Mouse (Mus musculus) CH12.LX (cell line): ENCODE results near the gene Dgkq. TPM values are rescaled to one million over a fixed set of nuclear protein-coding genes. Genes with fewer than 3 reads are reported as not detected.

Experiments
- DNase-seq: peaks from one replicate; pipeline ENCODE4 v3.0.0-alpha.2; 2013; ENCODE audit errors: extremely low read depth
- H3K27ac ChIP-seq: 2 replicates; pipeline ENCODE4 v1.5.1; 2012; ENCODE audit warnings: low read depth, mild to moderate bottlenecking, control low read depth, moderate library complexity; ENCODE audit not compliant: insufficient read depth
- H3K27me3 ChIP-seq: replicated peaks from 2 replicates; pipeline ENCODE3; 2012; ENCODE audit warnings: inconsistent platforms
- H3K36me3 ChIP-seq, 2 experiments: replicated peaks in 1 of 2; 2 replicates each; pipeline versions ENCODE3 to v1.6.1; 2012; ENCODE audit warnings: inconsistent platforms in 1 of 2, low read length in 1 of 2, mild to moderate bottlenecking in 1 of 2, mixed read lengths in 1 of 2, moderate library complexity in 1 of 2; ENCODE audit not compliant: control insufficient read depth in 1 of 2, insufficient read depth in 1 of 2
- H3K4me1 ChIP-seq, 2 experiments: 2 replicates each; pipeline ENCODE4 v1.6.1; 2012; ENCODE audit warnings: inconsistent platforms in 1 of 2, moderate library complexity in 1 of 2; ENCODE audit not compliant: insufficient read depth in 2 of 2, control insufficient read depth in 1 of 2
- H3K4me2 ChIP-seq: 2 replicates; pipeline ENCODE4 v1.6.1; 2012; ENCODE audit warnings: low read depth, mild to moderate bottlenecking, control low read depth; ENCODE audit not compliant: poor library complexity, insufficient read depth, severe bottlenecking
- H3K4me3 ChIP-seq, 3 experiments: fragments of 150-350 bp in 1 of 3; sonication (generic) in 1 of 3; replicated peaks in 1 of 3; 2 replicates each; pipeline versions ENCODE3 to v1.5.1; 2011 to 2012; ENCODE audit warnings: low read depth in 2 of 3, low read length in 2 of 3, mild to moderate bottlenecking in 2 of 3, moderate library complexity in 2 of 3, control low read depth in 1 of 3, improper control_type of control experiment in 1 of 3, inconsistent platforms in 1 of 3, mixed read lengths in 1 of 3; ENCODE audit not compliant: poor library complexity in 1 of 3
- H3K79me2 ChIP-seq: replicated peaks from 2 replicates; pipeline ENCODE4 v1.6.1; 2012; ENCODE audit warnings: mild to moderate bottlenecking, moderate library complexity; ENCODE audit not compliant: control insufficient read depth, poor library complexity, insufficient read depth, severe bottlenecking; ENCODE audit errors: extremely low read depth
- H3K9ac ChIP-seq: 2 replicates; pipeline ENCODE4 v1.6.1; 2012; ENCODE audit warnings: low read depth, mild to moderate bottlenecking, control low read depth, moderate library complexity; ENCODE audit not compliant: insufficient read depth
- H3K9me3 ChIP-seq: replicated peaks from 2 replicates; pipeline ENCODE3; 2012; ENCODE audit warnings: low read length, inconsistent platforms, mixed read lengths
- CHD1 ChIP-seq: IDR thresholded peaks from 2 replicates; pipeline ENCODE4 v1.6.1; 2012; ENCODE audit warnings: low read depth, low read length, improper control_type of control experiment, inconsistent platforms
- CHD2 ChIP-seq: IDR thresholded peaks from 2 replicates; pipeline ENCODE4 v1.6.1; 2011; ENCODE audit warnings: low read length, improper control_type of control experiment
- EP300 ChIP-seq: IDR thresholded peaks from 2 replicates; pipeline ENCODE4 v1.6.1; 2011; ENCODE audit warnings: low read length, improper control_type of control experiment
- ETS1 ChIP-seq: conservative IDR thresholded peaks from 2 replicates; pipeline ENCODE4 v1.6.1; 2012; ENCODE audit warnings: low read depth, mild to moderate bottlenecking, inconsistent platforms, low read length, improper control_type of control experiment, moderate library complexity
- HCFC1 ChIP-seq: IDR thresholded peaks from 2 replicates; pipeline ENCODE4 v1.6.1; 2012; ENCODE audit warnings: low read depth, mild to moderate bottlenecking, inconsistent platforms, low read length, improper control_type of control experiment
- MAX ChIP-seq: IDR thresholded peaks from 2 replicates; pipeline ENCODE4 v1.6.1; 2011; ENCODE audit warnings: low read length, improper control_type of control experiment
- MAZ ChIP-seq: IDR thresholded peaks from 2 replicates; pipeline ENCODE4 v1.6.1; 2012; ENCODE audit warnings: low read depth, mild to moderate bottlenecking, inconsistent platforms, low read length, improper control_type of control experiment, moderate library complexity
- MEF2A ChIP-seq: IDR thresholded peaks from 2 replicates; pipeline ENCODE4 v1.6.1; 2014; ENCODE audit warnings: low read depth, mild to moderate bottlenecking, inconsistent platforms, low read length, improper control_type of control experiment, borderline replicate concordance
- MYC ChIP-seq: IDR thresholded peaks from 2 replicates; pipeline ENCODE4 v1.6.1; 2011; ENCODE audit warnings: low read depth, mild to moderate bottlenecking, improper control_type of control experiment, low read length
- POLR2AphosphoS2 ChIP-seq: IDR thresholded peaks from 2 replicates; pipeline ENCODE4 v1.6.1; 2011; ENCODE audit warnings: low read depth, low read length, improper control_type of control experiment
- RAD21 ChIP-seq: IDR thresholded peaks from 2 replicates; pipeline ENCODE4 v1.6.1; 2011; ENCODE audit warnings: low read depth, mild to moderate bottlenecking, low read length, improper control_type of control experiment, moderate library complexity
- SMC3 ChIP-seq: IDR thresholded peaks from 2 replicates; pipeline ENCODE4 v1.6.1; 2011; ENCODE audit warnings: low read depth, low read length, improper control_type of control experiment
- UBTF ChIP-seq: IDR thresholded peaks from 2 replicates; pipeline ENCODE4 v1.6.1; 2012; ENCODE audit warnings: low read depth, mild to moderate bottlenecking, inconsistent platforms, low read length, improper control_type of control experiment, moderate library complexity
- USF1 ChIP-seq: IDR thresholded peaks from 2 replicates; pipeline ENCODE4 v1.6.1; 2014; ENCODE audit warnings: low read depth, mild to moderate bottlenecking, inconsistent platforms, low read length, improper control_type of control experiment
- ZC3H11A ChIP-seq: IDR thresholded peaks from 2 replicates; pipeline ENCODE4 v1.6.1; 2012; ENCODE audit warnings: low read depth, mild to moderate bottlenecking, inconsistent platforms, low read length, improper control_type of control experiment
- ZKSCAN1 ChIP-seq: IDR thresholded peaks from 2 replicates; pipeline ENCODE4 v1.6.1; 2012; ENCODE audit warnings: low read depth, inconsistent platforms, low read length, improper control_type of control experiment, borderline replicate concordance
- dilution Hi-C: fragments of 300-500 bp; cut with MboI; formaldehyde crosslinking; loops from 2 replicates; pipeline ENCODE4 v1.14.3; 2020; ENCODE audit warnings: low sequenced_read_pairs; ENCODE audit not compliant: extremely low pct_unique_long_range_greater_than_20kb, extremely low pct_ligation_motif_present
- in situ Hi-C: fragments of 300-500 bp; cut with MboI; formaldehyde crosslinking; loops from 3 replicates; pipeline ENCODE4 v1.14.3; 2019; ENCODE audit warnings: low sequenced_read_pairs, low pct_ligation_motif_present, low pct_unique_long_range_greater_than_20kb, mixed read lengths
- polyA plus RNA-seq: library from polyadenylated mRNA; unstranded; fragments of >175 nt; gene quantifications from 2 replicates; pipeline ENCODE4 v1.2.1, GENCODE M21; 2012; ENCODE audit warnings: low read depth; ENCODE audit not compliant: insufficient read length
- total RNA-seq, 2 experiments: library from RNA; depleted of rRNA; stranded (reverse); fragments of 300-350 nt in 1 of 2; fragments of >200 nt in 1 of 2; gene quantifications; 2 replicates each; pipeline ENCODE4 v1.2.3; 2012 to 2014

The Dgkq gene
- total and polyA plus RNA-seq, 3 experiments: 3.7 to 8.5 (median 4.4) TPM

- Histone ChIP-seq H3K9me3 (no peaks in the 10 kb centered on the region), H3K79me2 (no peaks in the 10 kb centered on the region), H3K9ac (no peak overlapping the region), H3K4me3 (no peak overlapping the region), H3K27ac (no peak overlapping the region), H3K36me3 (peaks cover 56 to 99% of the 10 kb centered on the region in 2 experiments), H3K4me2 (no peak overlapping the region), H3K27me3 (no peaks in the 10 kb centered on the region), H3K4me1 (no peaks in the 10 kb centered on the region)
- in situ Hi-C loops: no loop called here
- dilution Hi-C loops: no loop called here
- no peak for DNase-seq
- TF ChIP-seq MYC (no peak), MAX (no peak), POLR2AphosphoS2 (no peak), RAD21 (no peak), USF1 (no peak), SMC3 (no peak), HCFC1 (no peak)
Observed at GRCm38 (mm10) chr5:108646343-108646660, 23.2 kb downstream of the Dgkq start.

GRCm38 (mm10) chr5:108645651-108646342 is 23.7 kb downstream of the Dgkq start:
- Histone ChIP-seq H3K27me3 (no peaks in the 10 kb centered on the region), H3K4me3 (no peak overlapping the region), H3K4me1 (no peaks in the 10 kb centered on the region), H3K9ac (no peak overlapping the region), H3K36me3 (peaks cover 55 to 97% of the 10 kb centered on the region in 2 experiments), H3K4me2 (no peak overlapping the region), H3K27ac (no peak overlapping the region), H3K79me2 (no peaks in the 10 kb centered on the region), H3K9me3 (no peaks in the 10 kb centered on the region)
- DNase-seq: no peak
- in situ Hi-C loops (no loop called here), dilution Hi-C loops (no loop called here)
- no peak for TF ChIP-seq ZKSCAN1
- TF ChIP-seq CHD1: no peak
- TF ChIP-seq UBTF: no peak
- TF ChIP-seq MEF2A: no peak
- TF ChIP-seq EP300: no peak
- no peak for TF ChIP-seq ZC3H11A
- no peak for TF ChIP-seq POLR2AphosphoS2
- TF ChIP-seq CHD2: no peak
- no peak for TF ChIP-seq MAZ
- no peak for TF ChIP-seq ETS1
